Mouse (Mus musculus) right cerebral cortex, postnatal 10 days (tissue): Measurements from ENCODE around the gene 1110008L16Rik.
"Not testable (repeated sequence)": the region's sequence is repeated elsewhere in the genome, so short reads cannot be mapped to it uniquely, and the experiment has no call there.

Source experiments
- DNase-seq, 2 experiments: peaks; one replicate each; pipeline ENCODE4 v3.0.0; 2021; ENCODE audit warnings: low spot score in 2 of 2

The 1110008L16Rik gene

GRCm38 (mm10) chr12:55343045-55343444 is 43.7 kb downstream of the 1110008L16Rik start:
- DNase-seq: not testable (repeated sequence)

- DNase-seq: no peak
Observed at GRCm38 (mm10) chr12:55343998-55344397, 44.6 kb downstream of the 1110008L16Rik start.

- DNase-seq: no peak
Observed at GRCm38 (mm10) chr12:55344583-55344982, 45.2 kb downstream of the 1110008L16Rik start.

DNA sequence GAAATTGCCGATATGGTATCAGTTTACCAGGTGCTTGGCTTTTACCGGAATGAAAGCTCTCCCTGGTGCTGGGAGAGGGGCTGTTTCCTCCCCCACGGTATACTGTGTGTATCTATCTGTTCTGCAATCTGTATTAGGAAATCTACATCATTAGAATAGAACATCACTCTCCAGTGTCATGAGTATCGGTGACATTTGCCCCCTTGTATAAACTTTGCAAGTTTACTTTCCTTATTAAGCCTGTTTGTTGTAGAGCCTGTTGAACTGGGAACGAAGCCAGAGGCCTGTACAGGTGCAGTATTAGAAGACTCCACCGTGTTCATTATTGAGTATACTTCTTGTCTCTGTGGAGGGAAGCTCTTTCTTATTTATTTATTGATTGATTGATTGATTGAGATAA is 54.0 kb downstream of the 1110008L16Rik start:
- DNase-seq: no peak

- DNase-seq: peak in 1 of 2 experiments; percentile 42
Observed at GRCm38 (mm10) chr12:55354904-55355303, 55.5 kb downstream of the 1110008L16Rik start.

- DNase-seq: no peak
Observed at GRCm38 (mm10) chr12:55357303-55357702, 57.9 kb downstream of the 1110008L16Rik start.

GRCm38 (mm10) chr12:55360929-55361328 is 61.6 kb downstream of the 1110008L16Rik start:
- DNase-seq: no peak

DNA sequence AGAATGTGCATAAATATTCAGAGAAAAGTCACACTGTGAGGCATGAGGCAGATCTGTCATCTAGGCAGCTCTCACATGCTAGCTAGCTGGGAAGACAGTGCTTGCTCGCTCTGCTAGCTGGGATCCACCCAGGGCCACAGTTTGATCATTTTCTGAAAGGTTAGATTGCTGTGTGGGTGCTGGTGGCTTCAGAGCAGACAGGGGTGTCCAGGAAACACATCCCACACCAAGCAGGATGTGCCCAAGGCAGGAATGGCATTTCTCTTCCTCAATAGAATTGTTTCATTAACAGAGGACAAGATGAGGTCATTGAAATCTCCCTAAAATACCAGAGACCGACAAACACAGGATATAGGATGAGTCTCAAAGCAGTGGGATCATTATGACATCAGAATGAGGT is 65.7 kb downstream of the 1110008L16Rik start:
- DNase-seq: no peak

DNA sequence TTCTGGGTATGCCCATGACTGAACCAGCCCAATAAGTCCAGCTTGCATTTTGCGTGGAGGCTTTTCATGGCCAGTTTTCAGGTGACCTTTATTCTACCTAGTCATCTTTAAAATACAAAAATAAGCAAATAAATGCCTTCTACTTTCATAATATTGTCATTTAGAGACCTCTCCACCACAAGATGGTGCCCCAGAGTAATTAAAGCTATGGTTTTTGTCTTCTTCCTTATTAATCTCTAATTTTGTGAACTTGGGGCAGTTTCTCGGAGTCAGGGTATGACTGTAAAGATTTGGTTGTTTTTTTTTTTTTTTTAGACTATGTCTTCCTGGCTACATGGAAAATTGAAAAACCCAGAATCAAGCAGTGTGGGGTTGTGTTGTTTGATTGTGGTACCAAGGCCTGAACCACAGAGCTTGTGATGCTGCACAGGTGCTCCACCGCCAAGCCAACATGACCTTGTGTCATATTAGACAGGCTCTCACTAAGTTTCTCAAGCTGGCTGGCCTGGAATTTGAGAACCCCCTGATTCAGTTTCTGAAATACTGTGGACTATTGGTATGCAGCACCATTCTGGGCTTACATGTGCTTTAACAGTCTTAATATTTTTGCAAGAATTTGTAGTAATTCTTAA is 73.2 kb downstream of the 1110008L16Rik start:
- DNase-seq: no peak

DNA sequence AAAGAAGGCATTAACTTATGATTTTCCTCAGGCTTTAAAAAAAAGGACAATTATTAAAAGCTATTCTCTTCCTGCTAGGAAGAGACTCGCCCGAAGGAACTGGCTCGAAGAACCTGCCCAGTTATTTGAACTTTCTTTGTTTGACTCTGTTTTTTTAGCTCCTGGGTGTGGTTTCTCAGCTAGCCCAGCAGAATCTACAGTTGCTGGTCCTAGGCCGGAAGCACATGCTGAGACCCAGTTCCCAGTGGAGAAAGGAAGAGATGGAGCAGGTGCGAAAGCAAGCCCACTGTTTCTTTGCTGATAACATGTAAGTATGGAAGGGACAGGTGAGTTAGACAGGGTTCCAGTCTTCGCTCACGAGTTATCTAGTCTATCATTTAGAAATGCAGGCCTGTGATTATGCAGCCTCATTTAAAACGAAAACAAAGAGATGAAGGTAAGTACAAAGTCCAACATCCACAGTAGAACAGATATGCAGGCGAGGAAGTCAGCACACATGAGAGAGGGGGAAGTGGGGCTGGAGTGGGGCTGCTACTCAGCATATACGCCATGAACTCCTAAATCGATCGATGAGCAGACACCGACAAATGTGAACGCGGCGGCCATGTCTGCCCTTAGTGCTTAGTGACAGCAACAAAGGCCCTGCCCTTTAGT is 77.7 kb downstream of the 1110008L16Rik start:
- no peak for DNase-seq

GRCm38 (mm10) chr12:55377610-55377980 is 78.2 kb downstream of the 1110008L16Rik start:
- DNase-seq: no peak

- DNase-seq: no peak
Observed at GRCm38 (mm10) chr12:55384023-55384749, 84.8 kb downstream of the 1110008L16Rik start, which contains the start of gene Psma6. Gene Psma6 (plus strand): TSS chr12:55384222.

- DNase-seq: no peak
Observed at GRCm38 (mm10) chr12:55384826-55385225, 85.4 kb downstream of the 1110008L16Rik start.

GRCm38 (mm10) chr12:55385931-55386330 is 86.6 kb downstream of the 1110008L16Rik start:
- DNase-seq: no peak

GRCm38 (mm10) chr12:55386456-55386855 is 87.1 kb downstream of the 1110008L16Rik start:
- DNase-seq: no peak

GRCm38 (mm10) chr12:55387083-55387787 is 87.9 kb downstream of the 1110008L16Rik start:
- no peak for DNase-seq

- DNase-seq: no peak
Observed at GRCm38 (mm10) chr12:55387788-55388465, 88.5 kb downstream of the 1110008L16Rik start.

DNA sequence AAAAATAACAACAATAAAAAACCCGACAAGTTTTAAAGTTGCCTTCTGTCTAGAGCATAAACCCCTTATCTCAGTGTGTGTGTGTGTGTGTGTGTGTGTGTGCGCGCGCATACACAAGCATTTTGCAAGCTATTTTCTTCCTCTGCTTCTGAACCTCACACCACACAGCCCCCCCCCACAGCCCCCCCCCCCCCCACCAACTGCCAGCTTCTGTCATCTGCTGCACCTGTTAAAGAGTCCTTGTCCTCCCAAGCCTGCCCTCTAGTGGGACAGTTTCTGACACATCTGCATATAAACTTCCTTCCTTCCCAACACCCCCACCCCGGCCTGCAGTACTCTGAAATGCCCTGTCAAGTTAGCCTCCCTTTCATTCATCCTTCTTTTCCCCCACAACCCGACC is 89.1 kb downstream of the 1110008L16Rik start:
- peak; percentile 43 to 47 for DNase-seq

DNA sequence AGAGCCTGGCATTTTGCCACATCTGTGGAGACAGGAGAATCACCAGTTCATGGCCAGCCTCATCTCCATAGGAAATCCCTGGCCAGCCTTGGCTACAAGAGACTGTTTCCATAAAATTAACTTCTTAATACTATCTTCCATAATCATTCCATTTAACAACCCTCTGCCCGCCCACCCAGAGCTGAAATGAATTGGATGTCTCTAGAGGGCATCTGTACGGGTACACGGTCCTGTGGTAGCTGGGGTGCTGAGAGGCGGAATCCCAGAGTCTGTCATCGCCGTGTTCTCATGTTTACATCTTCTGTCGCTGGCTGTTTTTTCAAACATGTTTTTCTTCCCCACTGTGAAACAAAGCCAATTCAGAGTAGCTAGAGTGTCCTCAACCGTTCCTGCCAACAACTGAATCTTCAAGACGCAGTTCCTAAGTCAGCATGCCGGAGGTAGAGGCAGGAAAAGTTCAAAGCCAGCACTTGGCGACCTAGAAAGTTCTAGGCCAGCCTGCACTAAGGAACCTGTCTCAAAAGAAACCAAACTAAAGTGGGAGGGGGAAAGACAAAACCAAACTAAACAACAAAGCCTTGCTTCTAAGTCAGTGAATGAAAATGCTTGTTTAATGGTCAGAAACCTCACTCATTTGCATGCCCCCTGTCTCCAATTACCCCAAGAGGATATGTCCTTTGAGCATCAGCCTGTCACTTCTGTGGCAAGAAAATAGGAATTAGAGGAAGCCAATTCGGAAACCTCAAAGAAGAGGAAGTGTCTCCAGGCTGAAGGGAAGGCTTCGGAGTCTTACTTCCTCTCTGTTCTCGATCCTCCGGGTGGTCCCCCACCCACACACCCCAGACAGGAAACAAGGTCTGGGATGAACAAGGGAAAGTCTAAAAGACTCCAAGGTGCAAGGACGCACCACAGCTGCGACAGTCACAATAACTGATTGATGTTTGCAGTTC is 90.0 kb downstream of the 1110008L16Rik start:
- DNase-seq: peak in 1 of 2 experiments; percentile 25

DNA sequence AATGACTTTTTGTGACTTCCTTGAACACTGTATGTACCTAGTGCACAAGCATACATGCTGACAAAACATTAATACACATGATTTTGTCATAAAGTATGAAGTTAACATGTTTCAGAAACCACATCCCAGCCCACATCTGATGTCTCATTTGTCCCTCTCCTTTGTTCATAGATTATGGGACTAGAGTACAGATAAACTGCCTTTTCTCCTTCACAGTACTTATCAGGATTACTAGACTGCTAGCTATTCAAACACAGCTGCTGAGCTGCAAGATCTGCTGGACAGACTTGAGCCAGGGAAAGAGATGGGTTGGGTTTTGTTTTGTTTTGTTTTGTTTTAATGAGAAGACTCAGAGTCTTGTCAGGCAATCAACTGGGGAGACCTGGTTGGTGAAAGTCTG is 92.7 kb downstream of the 1110008L16Rik start:
- DNase-seq: no peak
